Mouse (Mus musculus) bone marrow macrophage, adult 2 months (primary cell): ENCODE data around the gene Ston2.

Source experiments
- CTCF ChIP-seq: IDR thresholded peaks from 2 replicates; pipeline ENCODE4 v1.5.1; 2012; ENCODE audit warnings: low read depth, mild to moderate bottlenecking, low read length, moderate library complexity
- POLR2A ChIP-seq: IDR thresholded peaks from 2 replicates; pipeline ENCODE4 v1.6.1; 2012; ENCODE audit warnings: mild to moderate bottlenecking, low read depth, low read length, borderline replicate concordance

- TF ChIP-seq POLR2A: no peak
- TF ChIP-seq CTCF: no peak
Observed at GRCm38 (mm10) chr12:91591191-91591590, 197.0 kb downstream of the Ston2 start.
